ENCODE assay signal across 21 mouse cellular contexts in genomic region chr1:134042341-134042740, GRCm38 (mm10). TPM values are rescaled to one million over a fixed set of nuclear protein-coding genes. Genes with fewer than 3 reads are reported as not detected.
DNase-seq lines count a peak whose midpoint lies in the region; ATAC-seq lines count a peak whose summit lies in the region.
"Had no signal": no experiment of that assay in that cellular context is flagged by ENCODE, and none has a peak within 500 bp of the region (broad histone marks: within the 10 kb centered on the region; RNA-seq: fewer than 3 reads in every experiment).

No protein-coding gene starts in this region.

- 0 out of 2 replicates have a peak, but pooled peaks cover 3% of the 10 kb centered on the region for H3K36me3 ChIP-seq in heart, embryonic 13.5 days
- no peaks in the 10 kb centered on the region for H3K36me3 ChIP-seq in lung, embryonic 16.5 days (ENCODE audit: control insufficient read depth, insufficient read depth, low read length)
- H3K36me3 ChIP-seq in limb, embryonic 10.5 days = no peaks in the 10 kb centered on the region
- H3K36me3 ChIP-seq: heart, embryonic 15.5 days had no signal

- 0 out of 2 replicates have a peak overlapping the region, but pooled peaks have one; percentile 19 for H3K9ac ChIP-seq in heart, embryonic 13.5 days
- H3K9ac ChIP-seq in lung, embryonic 16.5 days (ENCODE audit: low read length) = peak overlapping the region; percentile 36
- H3K9ac ChIP-seq: heart, embryonic 15.5 days had no signal

- intact Hi-C loops in heart, postnatal 25 days (cut with DNase I) = no loop called here

- no peak overlapping the region for H3K4me2 ChIP-seq in heart, embryonic 13.5 days
- H3K4me2 ChIP-seq in lung, embryonic 16.5 days (ENCODE audit: low read depth, low read length) = no peak overlapping the region; the same call in 1 of the 2 replicates
- H3K4me2 ChIP-seq: heart, embryonic 15.5 days had no signal

- H3K9me3 ChIP-seq in heart, embryonic 13.5 days = no peaks in the 10 kb centered on the region
- no peaks in the 10 kb centered on the region for H3K9me3 ChIP-seq in lung, embryonic 16.5 days (ENCODE audit: control insufficient read depth, low read length)
- no peaks in the 10 kb centered on the region for H3K9me3 ChIP-seq in limb, embryonic 10.5 days (replicated peaks)
- H3K9me3 ChIP-seq: heart, embryonic 15.5 days had no signal

- peaks cover 41% of the 10 kb centered on the region for H3K4me1 ChIP-seq in heart, embryonic 13.5 days
- H3K4me1 ChIP-seq in lung, embryonic 16.5 days (replicated peaks; ENCODE audit: control insufficient read depth, insufficient read depth, low read length) = peaks cover 47% of the 10 kb centered on the region
- H3K4me1 ChIP-seq in limb, embryonic 10.5 days = peaks cover 32% of the 10 kb centered on the region

- H3K27me3 ChIP-seq in heart, embryonic 13.5 days (replicated peaks) = peaks cover 10% of the 10 kb centered on the region
- no peaks in the 10 kb centered on the region for H3K27me3 ChIP-seq in lung, embryonic 16.5 days (ENCODE audit: control insufficient read depth, insufficient read depth, low read depth, low read length)
- H3K27me3 ChIP-seq in limb, embryonic 10.5 days (ENCODE audit: low read depth, poor library complexity, severe bottlenecking) = peaks cover 19% of the 10 kb centered on the region
- H3K27me3 ChIP-seq: heart, embryonic 15.5 days had no signal

- no peak overlapping the region for H3K4me3 ChIP-seq in heart, embryonic 13.5 days
- H3K4me3 ChIP-seq in lung, embryonic 16.5 days (ENCODE audit: low read length) = no peak overlapping the region
- no peak overlapping the region for H3K4me3 ChIP-seq in limb, embryonic 10.5 days
- H3K4me3 ChIP-seq: heart, embryonic 15.5 days had no signal

- 61% methylated on average over 1 of the region's 1 CpGs for WGBS in heart, embryonic 13.5 days
- WGBS in lung, embryonic 16.5 days = 35% methylated on average over 1 of the region's 1 CpGs
- 31% methylated on average over 1 of the region's 1 CpGs for WGBS in limb, embryonic 10.5 days

- peak; percentile 25 for DNase-seq in adrenal gland, postnatal 10 days
- DNase-seq in adrenal gland, postnatal 4 days (ENCODE audit: low spot score in 2 of 2) = no peak
- no peak for DNase-seq in heart, postnatal 25 days (ENCODE audit: low spot score)
- no peak for DNase-seq in lung, postnatal 25 days (ENCODE audit: low spot score)
- DNase-seq in limb, embryonic 10.5 days (ENCODE audit: low spot score) = no peak
- DNase-seq in ovary, postnatal 36 days (ENCODE audit: low spot score) = no peak
- DNase-seq: adrenal gland, adult 2 months; cerebellum, adult 11 months; cerebellum, postnatal 25 days; embryo, embryonic 11 days; kidney, adult 18-20 months; lung, adult 2 months; right cerebral cortex, adult 18-20 months; thymus, adult 2 months had no signal

- no peak for ATAC-seq in heart, embryonic 13.5 days (ENCODE audit: extremely low read depth, insufficient number of reproducible peaks, low FRiP score, low TSS enrichment)
- ATAC-seq in lung, embryonic 16.5 days (ENCODE audit: low read depth) = no peak
- ATAC-seq: forebrain, embryonic 14.5 days; midbrain, embryonic 16.5 days had no signal

- H3K27ac ChIP-seq in heart, embryonic 13.5 days (replicated peaks) = no peak overlapping the region
- H3K27ac ChIP-seq in lung, embryonic 16.5 days (ENCODE audit: low read length) = peak overlapping the region; percentile 45; the same call in 1 of the 2 replicates
- 0 out of 2 replicates have a peak overlapping the region, but pooled peaks have one; percentile 42 for H3K27ac ChIP-seq in limb, embryonic 10.5 days
- H3K27ac ChIP-seq: heart, embryonic 15.5 days had no signal

RNA-seq across cellular contexts. Expression of gene Fmod, which starts 5.3 kb away (rescaled TPM):
- total RNA-seq in adrenal gland, postnatal 10 days (2021) = 10 to 100 TPM; 17.4 to 22.2 TPM
- 10 to 100 TPM; 18.5 to 28.1 TPM for total RNA-seq in adrenal gland, postnatal 4 days (2021)
- polyA plus RNA-seq in heart, embryonic 13.5 days (2015; fragmentation: Nextera tagmentation; extraction: Ambion mirVana) = 22.8 and 26.3 TPM in 2 replicates
- 10 to 100 TPM; 11.6 to 12.1 TPM for total RNA-seq in heart, postnatal 25 days (2021)
- polyA plus RNA-seq in lung, embryonic 16.5 days (2015; fragmentation: Nextera tagmentation; extraction: Ambion mirVana) = 159 and 191 TPM in 2 replicates
- 2.4 and 2.5 TPM in 2 replicates for polyA plus RNA-seq in limb, embryonic 10.5 days (2016; fragmentation: Nextera tagmentation; extraction: Ambion mirVana)
- total RNA-seq: hematopoietic stem cell, adult 5-6 weeks; megakaryocyte, adult 5-6 weeks had no signal

RNA-seq across cellular contexts. Expression of gene Btg2, which starts 36.6 kb away (rescaled TPM):
- 10 to 100 TPM; 32.4 to 58.1 TPM for total RNA-seq in adrenal gland, postnatal 10 days (2021)
- 10 to 100 TPM; 25.6 to 27.8 TPM for total RNA-seq in adrenal gland, postnatal 4 days (2021)
- 33.1 and 37.0 TPM in 2 replicates for polyA plus RNA-seq in heart, embryonic 13.5 days (2015; fragmentation: Nextera tagmentation; extraction: Ambion mirVana)
- total RNA-seq in heart, postnatal 25 days (2021) = 10 to 100 TPM; 25.7 to 29.2 TPM
- 130 and 135 TPM in 2 replicates for polyA plus RNA-seq in lung, embryonic 16.5 days (2015; fragmentation: Nextera tagmentation; extraction: Ambion mirVana)
- polyA plus RNA-seq in limb, embryonic 10.5 days (2016; fragmentation: Nextera tagmentation; extraction: Ambion mirVana) = 10.1 and 17.7 TPM in 2 replicates
